Mouse (Mus musculus): ENCODE data around the gene Bbs7.

DNA sequence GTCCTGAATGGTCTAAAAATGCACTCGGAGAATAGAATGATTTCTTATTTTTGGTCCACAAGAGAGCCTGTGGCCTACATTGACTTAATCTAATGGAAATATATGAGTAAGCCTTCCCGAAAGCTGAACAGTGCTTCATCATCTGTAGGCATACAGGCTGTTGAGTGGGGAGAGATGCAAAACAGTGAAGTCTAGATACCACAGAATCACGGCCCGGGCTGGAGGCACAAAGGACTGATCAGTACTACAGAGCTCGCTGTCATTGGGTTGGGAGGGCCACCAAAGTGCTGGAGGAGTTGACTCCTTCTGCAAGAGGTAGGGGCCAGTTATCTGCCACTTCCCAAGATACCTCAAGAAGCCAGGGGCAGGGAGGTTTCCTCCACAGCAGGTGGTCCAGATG is 82.5 kb downstream of the Bbs7 start:
- TF ChIP-seq CTCF (IDR thresholded peaks at IDR 0.05; ENCODE audit: low read depth, low read length) = no peak
- TF ChIP-seq POLR2A (IDR thresholded peaks at IDR 0.05; ENCODE audit: extremely low read depth, insufficient read depth, low read length) = no peak
